Mouse (Mus musculus): ENCODE measurements around the gene Txlna.

DNA sequence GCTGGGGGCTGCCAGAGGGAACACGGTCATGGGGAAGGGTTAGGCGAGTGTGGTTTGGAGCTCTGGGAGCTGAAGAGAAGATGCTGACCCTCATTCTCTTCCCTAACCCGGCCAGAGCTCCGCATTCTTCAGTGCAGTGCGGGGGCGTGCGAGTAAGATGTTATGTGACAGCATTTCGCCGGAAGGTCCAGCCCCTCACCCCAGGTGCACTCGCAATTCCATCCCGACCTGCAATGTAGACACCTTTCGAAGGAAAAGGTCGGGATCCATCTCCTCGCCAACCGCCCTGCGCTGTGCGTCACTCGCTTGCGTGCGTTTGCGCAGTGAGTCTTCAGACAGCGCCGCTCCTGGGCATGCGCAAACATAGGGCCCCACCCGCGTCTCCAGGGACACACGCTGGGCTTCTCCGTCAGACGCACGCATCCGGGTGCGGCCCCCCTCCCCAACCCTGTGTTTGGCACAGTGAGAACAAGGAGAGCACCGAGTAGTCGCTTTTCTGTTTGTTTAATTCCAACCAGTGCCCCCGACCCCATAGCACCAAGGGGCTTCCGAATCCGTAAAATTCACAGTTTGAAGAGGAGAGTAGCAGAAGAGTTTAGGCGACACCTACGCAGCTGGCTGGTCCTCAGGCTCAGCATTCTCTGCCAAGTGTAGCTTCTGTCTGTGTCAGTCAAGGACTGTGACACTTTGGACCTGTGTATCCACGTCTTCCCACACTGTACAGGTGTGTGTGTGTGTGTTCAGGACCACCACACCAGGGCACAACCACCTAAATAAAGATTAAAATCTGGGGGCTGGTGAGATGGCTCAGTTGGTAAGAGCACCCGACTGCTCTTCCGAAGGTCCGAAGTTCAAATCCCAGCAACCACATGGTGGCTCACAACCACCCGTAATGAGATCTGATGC lies 21.8 kb downstream of the Txlna start, which contains the start of gene Iqcc:
- TF ChIP-seq CTCF (IDR thresholded peaks at IDR 0.05; ENCODE audit: low read depth, low read length) = no peak
- peak; percentile 94 for TF ChIP-seq POLR2A (IDR thresholded peaks at IDR 0.05; ENCODE audit: extremely low read depth, insufficient read depth, low read length)

Data from liver, adult 2 months (tissue).